Mouse (Mus musculus): ENCODE results near the gene Dazap2. TPM values are rescaled to one million over a fixed set of nuclear protein-coding genes. Genes with fewer than 3 reads are reported as not detected.
"Not testable (repeated sequence)": the region's sequence is repeated elsewhere in the genome, so short reads cannot be mapped to it uniquely, and the experiment has no call there.

Dazap2 gene
- polyA plus RNA-seq, 1 experiment from 2014 or later = 241 TPM

GRCm38 (mm10) chr15:100588297-100588696 lies 26.9 kb upstream of the Dazap2 start:
- WGBS = 84% methylated on average over 6 of the region's 6 CpGs
- Histone ChIP-seq H3K9ac (no peak overlapping the region), H3K27me3 (no peaks in the 10 kb centered on the region), H3K9me3 (replicated peaks) (no peaks in the 10 kb centered on the region), H3K4me2 (no peak overlapping the region), H3K36me3 (peaks cover 26% of the 10 kb centered on the region; the same call in 1 of the 2 replicates), H3K27ac (0 out of 2 replicates have a peak overlapping the region, but pooled peaks have one; percentile 10), H3K4me3 (replicated peaks) (no peak overlapping the region), H3K4me1 (no peaks in the 10 kb centered on the region)
- no peak for ATAC-seq (replicated peaks; ENCODE audit: low FRiP score)

DNA sequence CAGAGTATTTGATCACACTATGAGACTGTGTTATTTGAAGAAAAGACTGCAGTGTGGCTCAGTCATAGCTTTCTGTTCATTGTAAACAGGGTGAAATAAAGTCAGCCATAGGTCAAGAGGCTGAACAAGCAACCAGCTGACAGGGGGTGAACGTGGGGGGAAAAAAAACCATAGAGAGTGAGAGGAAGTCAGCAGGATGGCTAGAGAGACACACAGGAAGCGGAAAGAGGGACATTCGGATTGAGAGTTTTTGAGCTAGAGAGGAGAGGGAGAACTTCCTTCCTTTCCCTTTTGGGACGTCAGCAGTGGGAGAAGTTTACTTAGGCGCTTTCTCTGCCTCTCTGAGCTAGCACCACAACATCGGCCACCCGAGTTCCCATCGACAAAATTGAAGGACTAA lies 24.7 kb upstream of the Dazap2 start:
- Histone ChIP-seq H3K27me3 (no peaks in the 10 kb centered on the region), H3K9ac (no peak overlapping the region), H3K9me3 (replicated peaks) (no peaks in the 10 kb centered on the region), H3K4me3 (replicated peaks) (no peak overlapping the region), H3K4me1 (no peaks in the 10 kb centered on the region), H3K4me2 (no peak overlapping the region), H3K27ac (no peak overlapping the region), H3K36me3 (peaks cover 24% of the 10 kb centered on the region; the same call in 1 of the 2 replicates)
- WGBS = 70% methylated on average over 8 of the region's 8 CpGs
- no peak for ATAC-seq (replicated peaks; ENCODE audit: low FRiP score)

GRCm38 (mm10) chr15:100592817-100593216 lies 22.3 kb upstream of the Dazap2 start:
- Histone ChIP-seq H3K9ac (no peak overlapping the region), H3K36me3 (0 out of 2 replicates have a peak, but pooled peaks cover 9% of the 10 kb centered on the region), H3K4me2 (no peak overlapping the region), H3K9me3 (replicated peaks) (no peaks in the 10 kb centered on the region), H3K4me3 (replicated peaks) (no peak overlapping the region), H3K4me1 (no peaks in the 10 kb centered on the region), H3K27ac (no peak overlapping the region), H3K27me3 (no peaks in the 10 kb centered on the region)
- ATAC-seq (replicated peaks; ENCODE audit: low FRiP score) = no peak
- WGBS = 80% methylated on average over 6 of the region's 6 CpGs

- H3K4me1 ChIP-seq = peaks cover 33% of the 10 kb centered on the region
- 22% methylated on average over 9 of the region's 9 CpGs for WGBS
Measured at GRCm38 (mm10) chr15:100598287-100598882, 16.8 kb upstream of the Dazap2 start.

DNA sequence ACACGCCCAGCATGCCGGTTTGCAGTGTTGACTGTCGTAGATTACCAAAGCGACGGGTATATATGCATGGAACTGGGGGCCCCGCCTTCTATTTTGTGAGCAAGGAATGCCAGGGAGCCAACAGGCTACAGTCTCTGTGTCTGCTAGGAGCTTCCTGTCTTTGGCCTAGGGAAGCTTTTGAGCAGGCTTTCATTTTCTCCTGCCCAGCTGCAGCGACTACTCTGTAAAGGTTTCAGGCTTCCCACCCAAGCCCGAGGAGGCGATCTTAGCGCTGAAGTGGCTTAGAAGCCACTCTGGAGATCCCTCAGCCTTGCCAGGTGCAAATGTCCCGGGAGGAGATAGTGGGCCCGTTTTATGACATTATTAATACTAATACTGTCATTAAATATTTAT lies 16.3 kb upstream of the Dazap2 start:
- Histone ChIP-seq H3K9ac (peak overlapping the region; percentile 70), H3K27ac (peak overlapping the region; percentile 80), H3K9me3 (replicated peaks) (no peaks in the 10 kb centered on the region), H3K36me3 (no peaks in the 10 kb centered on the region), H3K4me2 (peak overlapping the region; percentile 98), H3K4me1 (peaks cover 37% of the 10 kb centered on the region), H3K4me3 (replicated peaks) (peak overlapping the region; percentile 69), H3K27me3 (peaks cover 18% of the 10 kb centered on the region)
- WGBS = under 1% methylated on average over 12 of the region's 12 CpGs
- ATAC-seq (replicated peaks; ENCODE audit: low FRiP score) = no peak

More at GRCm38 (mm10) chr15:100598287-100598882, 16.8 kb upstream of the Dazap2 start:
- no peak for ATAC-seq (replicated peaks; ENCODE audit: low FRiP score)
- H3K4me3 ChIP-seq (replicated peaks) = peak overlapping the region; percentile 69
- peak overlapping the region; percentile 80; the same call in 1 of the 2 replicates for H3K27ac ChIP-seq
- peak overlapping the region; percentile 70 for H3K9ac ChIP-seq
- peak overlapping the region; percentile 98 for H3K4me2 ChIP-seq
- H3K27me3 ChIP-seq = peaks cover 13% of the 10 kb centered on the region
- no peaks in the 10 kb centered on the region for H3K9me3 ChIP-seq (replicated peaks)
- no peaks in the 10 kb centered on the region for H3K36me3 ChIP-seq

GRCm38 (mm10) chr15:100599276-100600046 lies 15.7 kb upstream of the Dazap2 start, which contains the start of gene Pou6f1:
Pou6f1 (minus strand) TSS chr15:100599984.
- H3K27me3 ChIP-seq = peaks cover 18% of the 10 kb centered on the region
- H3K36me3 ChIP-seq = no peaks in the 10 kb centered on the region
- under 1% methylated on average over 75 of the region's 76 CpGs for WGBS
- H3K9ac ChIP-seq = peak within 1 kb of the TSS; percentile 70
- H3K9me3 ChIP-seq (replicated peaks) = no peaks in the 10 kb centered on the region
- peaks cover 41% of the 10 kb centered on the region for H3K4me1 ChIP-seq
- peak within 1 kb of the TSS; percentile 80 for H3K27ac ChIP-seq
- peak; percentile 80 for ATAC-seq (replicated peaks; ENCODE audit: low FRiP score)
- H3K4me3 ChIP-seq (replicated peaks) = peak within 1 kb of the TSS; percentile 69
- peak within 1 kb of the TSS; percentile 98 for H3K4me2 ChIP-seq

DNA sequence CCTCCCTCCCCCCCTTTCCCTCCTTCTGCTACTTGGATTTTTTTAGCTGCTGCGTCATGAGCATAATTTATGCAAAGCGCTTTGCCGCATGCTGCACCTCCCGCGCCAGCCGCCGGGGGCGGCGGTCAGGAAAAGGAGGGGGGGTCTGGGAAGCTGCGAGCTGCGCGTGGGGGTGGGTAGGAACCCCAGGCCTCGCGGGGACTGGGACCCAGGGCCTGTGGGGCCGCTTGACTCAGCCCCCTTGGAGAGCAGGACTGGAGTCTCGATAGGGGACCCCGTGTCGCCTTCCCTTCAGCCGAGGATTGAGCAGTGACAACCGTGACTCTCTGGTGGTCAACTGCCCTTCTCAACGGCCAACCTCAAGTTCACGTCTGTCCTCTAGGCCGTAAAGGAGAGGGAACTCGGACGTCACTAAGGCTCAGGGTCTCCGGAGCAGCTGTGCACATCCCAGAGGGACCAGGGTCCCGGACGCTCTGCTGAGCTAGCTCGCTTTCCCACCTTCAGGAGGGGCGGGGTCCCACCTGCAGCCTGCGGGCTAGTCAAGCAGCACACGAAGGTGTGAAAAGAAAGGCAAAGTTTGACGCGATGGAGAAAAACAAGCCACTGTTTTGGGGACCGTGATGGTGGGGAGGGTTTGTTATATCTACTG lies 15.0 kb upstream of the Dazap2 start:
- H3K27ac ChIP-seq = peak overlapping the region; percentile 80
- peak; percentile 65 for ATAC-seq (replicated peaks; ENCODE audit: low FRiP score)
- H3K9ac ChIP-seq = peak overlapping the region; percentile 70
- H3K27me3 ChIP-seq = peaks cover 18% of the 10 kb centered on the region
- H3K4me1 ChIP-seq = peaks cover 47% of the 10 kb centered on the region
- 2% methylated on average over 34 of the region's 35 CpGs for WGBS
- H3K36me3 ChIP-seq = no peaks in the 10 kb centered on the region
- no peaks in the 10 kb centered on the region for H3K9me3 ChIP-seq (replicated peaks)
- peak overlapping the region; percentile 69 for H3K4me3 ChIP-seq (replicated peaks)
- H3K4me2 ChIP-seq = peak overlapping the region; percentile 98

DNA sequence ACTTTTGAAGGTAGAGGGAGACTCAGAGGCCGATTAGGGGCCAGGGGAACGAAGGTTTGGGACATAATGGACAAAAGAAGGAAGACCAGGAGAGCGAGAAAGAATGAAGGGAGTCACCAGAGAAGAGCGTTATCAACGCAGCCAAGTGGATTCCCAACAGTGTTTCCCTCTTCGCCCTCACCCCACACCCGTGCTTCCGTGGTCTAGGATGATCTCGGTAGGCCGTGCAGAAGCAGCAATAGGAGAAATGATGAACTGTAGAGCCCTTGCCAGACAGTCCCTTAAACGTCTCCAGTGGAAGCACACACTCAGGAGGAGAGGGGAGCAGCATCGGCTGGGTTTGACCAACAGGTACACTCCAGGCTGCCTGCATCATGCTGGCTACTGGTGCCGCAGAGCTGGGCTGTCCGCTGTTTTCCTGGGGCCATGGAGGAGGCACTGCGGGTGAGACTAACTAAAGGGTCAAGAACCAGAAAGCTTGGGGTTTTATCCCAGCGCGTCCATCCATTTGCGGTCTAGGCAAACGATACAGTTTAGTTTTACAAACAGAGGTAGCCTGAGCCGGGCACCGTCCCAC lies 14.4 kb upstream of the Dazap2 start:
- Histone ChIP-seq H3K4me2 (peak overlapping the region; percentile 98), H3K27me3 (peaks cover 21% of the 10 kb centered on the region), H3K9me3 (replicated peaks) (no peaks in the 10 kb centered on the region), H3K4me1 (peaks cover 50% of the 10 kb centered on the region), H3K4me3 (replicated peaks) (peak overlapping the region; percentile 69), H3K27ac (peak overlapping the region; percentile 23; the same call in 1 of the 2 replicates), H3K9ac (peak overlapping the region; percentile 70; the same call in 1 of the 2 replicates), H3K36me3 (no peaks in the 10 kb centered on the region)
- ATAC-seq (replicated peaks; ENCODE audit: low FRiP score) = no peak
- 22% methylated on average over 21 of the region's 21 CpGs for WGBS

DNA sequence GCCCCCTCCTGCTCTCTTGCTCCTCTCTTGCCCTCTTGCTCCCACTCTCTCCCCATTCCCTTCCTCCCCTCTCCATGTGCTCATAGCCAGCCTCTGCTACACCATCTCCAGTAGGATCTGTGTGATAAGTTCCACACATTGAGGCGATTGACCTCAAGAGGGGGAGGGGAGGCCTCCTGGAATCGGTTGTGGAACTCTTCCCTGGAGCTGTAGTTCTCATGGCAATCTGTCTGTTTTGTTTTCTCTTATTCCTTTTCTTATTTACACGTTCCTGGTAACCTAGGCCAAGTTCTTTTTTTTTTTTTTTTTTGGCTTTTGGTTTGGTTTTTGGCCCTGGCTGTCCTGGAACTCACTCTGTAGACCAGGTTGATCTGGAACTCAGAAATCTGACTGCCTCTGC lies 13.5 kb upstream of the Dazap2 start:
- no peak overlapping the region for H3K9ac ChIP-seq
- no peaks in the 10 kb centered on the region for H3K9me3 ChIP-seq (replicated peaks)
- no peak overlapping the region for H3K4me2 ChIP-seq
- 46% methylated on average over 3 of the region's 3 CpGs for WGBS
- no peak for ATAC-seq (replicated peaks; ENCODE audit: low FRiP score)
- H3K4me1 ChIP-seq = peaks cover 50% of the 10 kb centered on the region
- H3K4me3 ChIP-seq (replicated peaks) = no peak overlapping the region
- no peaks in the 10 kb centered on the region for H3K36me3 ChIP-seq
- peak overlapping the region; percentile 63 for H3K27ac ChIP-seq
- peaks cover 21% of the 10 kb centered on the region for H3K27me3 ChIP-seq

GRCm38 (mm10) chr15:100606677-100607076 lies 8.5 kb upstream of the Dazap2 start:
- ATAC-seq (replicated peaks; ENCODE audit: low FRiP score); H3K4me3 ChIP-seq (replicated peaks); H3K4me2 ChIP-seq; H3K27ac ChIP-seq; H3K9me3 ChIP-seq (replicated peaks); H3K36me3 ChIP-seq; H3K9ac ChIP-seq: not testable (repeated sequence)
- Histone ChIP-seq H3K4me1 (peaks cover 23% of the 10 kb centered on the region), H3K27me3 (peaks cover 12% of the 10 kb centered on the region)
- WGBS = 92% methylated on average over 8 of the region's 8 CpGs

DNA sequence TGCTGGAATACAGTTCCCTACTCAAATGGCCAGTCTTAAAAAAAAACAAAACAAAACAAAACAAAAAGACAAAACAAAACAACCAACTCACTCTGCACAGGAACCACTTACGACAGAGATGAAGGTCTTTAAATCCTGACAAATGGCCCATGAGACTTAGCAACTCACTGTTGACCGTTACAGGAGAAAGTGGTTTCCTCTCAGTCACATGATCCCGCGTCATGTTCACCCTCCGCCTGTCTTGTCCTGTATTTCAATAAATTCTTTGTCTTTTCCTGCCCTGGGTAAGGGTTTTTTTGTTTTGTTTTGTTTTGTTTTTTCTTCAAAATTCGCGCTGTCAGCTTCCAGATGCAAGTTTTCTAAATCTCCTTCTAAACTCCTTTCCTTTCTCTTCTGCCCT lies 3.2 kb upstream of the Dazap2 start:
- H3K9me3 ChIP-seq (replicated peaks) = no peaks in the 10 kb centered on the region
- H3K4me2 ChIP-seq = no peak overlapping the region
- H3K4me1 ChIP-seq = peaks cover 25% of the 10 kb centered on the region
- H3K36me3 ChIP-seq = peaks cover 2% of the 10 kb centered on the region; the same call in 1 of the 2 replicates
- no peak overlapping the region for H3K9ac ChIP-seq
- no peak overlapping the region for H3K4me3 ChIP-seq (replicated peaks)
- no peaks in the 10 kb centered on the region for H3K27me3 ChIP-seq
- WGBS = 61% methylated on average over 7 of the region's 7 CpGs
- H3K27ac ChIP-seq = no peak overlapping the region
- ATAC-seq (replicated peaks; ENCODE audit: low FRiP score) = no peak

All from kidney, embryonic 15.5 days (tissue).